Mouse (Mus musculus) layer of hippocampus, postnatal 25 days (tissue): ENCODE results near the gene Espn. TPM values are rescaled to one million over a fixed set of nuclear protein-coding genes. Genes with fewer than 3 reads are reported as not detected.

ENCODE experiments used
- DNase-seq, 2 experiments: peaks; one replicate each; pipeline ENCODE4 v3.0.0; 2022; ENCODE audit warnings: mixed read lengths in 2 of 2, low spot score in 1 of 2; ENCODE audit errors: extremely low spot score in 1 of 2
- total RNA-seq, 2 experiments: library from RNA; stranded (reverse); gene quantifications; 2 replicates each; pipeline ENCODE4 v1.2.3; 2021

Gene Espn
- total RNA-seq, 2 experiments from 2014 or later = 1.3 to 1.4 TPM

DNA sequence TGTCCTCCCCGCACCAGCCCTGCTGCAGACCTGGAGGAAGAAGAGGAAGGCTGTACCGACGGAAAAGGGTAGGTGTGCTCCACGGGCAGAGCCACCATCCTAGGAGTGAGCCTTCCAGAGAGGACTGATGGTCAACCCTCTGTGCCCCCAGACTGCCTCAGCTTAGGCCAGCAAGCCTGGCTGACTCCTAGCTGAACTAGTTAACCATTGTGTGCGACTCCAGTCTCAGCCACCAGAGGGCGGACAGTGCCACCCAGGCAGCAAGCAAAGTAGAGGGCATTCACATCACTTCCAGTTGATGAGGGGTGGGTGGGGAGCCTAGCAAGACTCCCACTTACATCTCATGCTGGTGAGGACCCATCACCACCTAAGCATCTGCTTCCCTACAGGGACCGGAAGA lies 49.1 kb downstream of the Espn start:
- peak; percentile 70 to 87 for DNase-seq

DNA sequence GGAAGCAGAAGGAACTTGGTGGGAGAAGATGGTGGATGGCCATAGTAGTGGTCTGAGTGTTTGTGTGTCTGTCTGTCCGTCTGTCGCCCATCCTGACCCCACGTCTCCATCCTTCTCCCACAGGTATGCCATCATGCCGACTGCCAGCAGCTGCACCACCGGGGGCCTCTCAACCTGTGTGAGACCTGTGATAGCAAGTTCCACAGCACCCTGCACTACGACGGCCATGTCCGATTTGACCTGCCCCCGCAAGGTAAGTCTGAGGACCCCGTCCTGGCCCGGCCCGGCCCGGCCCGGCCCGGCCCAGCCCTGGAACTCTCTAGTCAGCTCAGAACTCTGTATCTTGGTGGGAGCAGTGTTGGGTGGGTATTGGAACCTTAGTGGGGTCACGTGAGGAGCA lies 50.2 kb downstream of the Espn start:
- no peak for DNase-seq

DNA sequence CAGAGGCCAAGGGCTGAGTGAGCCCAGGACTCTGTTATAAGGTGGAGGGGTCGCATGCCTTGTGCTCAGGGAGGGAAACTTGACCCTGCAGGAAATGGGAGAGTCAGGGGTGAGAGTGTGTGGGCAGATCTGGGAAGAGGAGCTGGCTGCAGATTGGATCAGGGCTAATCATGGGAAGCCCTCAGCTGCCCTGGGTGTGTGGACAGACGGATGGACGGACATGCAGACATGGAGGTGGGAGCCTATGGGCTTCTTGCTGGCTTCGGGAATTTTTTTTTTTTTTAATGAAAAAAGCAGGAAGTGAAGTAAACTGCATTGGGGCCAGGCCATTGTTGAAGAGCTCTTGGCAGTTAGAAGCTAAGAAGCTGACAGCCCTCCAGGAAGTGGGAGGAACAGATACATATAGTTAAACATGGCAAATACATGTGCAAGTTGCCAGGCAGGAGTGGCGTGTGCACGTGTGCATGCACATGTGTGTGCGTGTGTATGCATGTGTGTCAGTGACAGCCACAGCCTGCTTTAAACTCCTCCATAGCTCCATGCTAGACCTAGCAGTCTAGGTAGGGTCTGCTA lies 51.0 kb downstream of the Espn start:
- no peak for DNase-seq

DNA sequence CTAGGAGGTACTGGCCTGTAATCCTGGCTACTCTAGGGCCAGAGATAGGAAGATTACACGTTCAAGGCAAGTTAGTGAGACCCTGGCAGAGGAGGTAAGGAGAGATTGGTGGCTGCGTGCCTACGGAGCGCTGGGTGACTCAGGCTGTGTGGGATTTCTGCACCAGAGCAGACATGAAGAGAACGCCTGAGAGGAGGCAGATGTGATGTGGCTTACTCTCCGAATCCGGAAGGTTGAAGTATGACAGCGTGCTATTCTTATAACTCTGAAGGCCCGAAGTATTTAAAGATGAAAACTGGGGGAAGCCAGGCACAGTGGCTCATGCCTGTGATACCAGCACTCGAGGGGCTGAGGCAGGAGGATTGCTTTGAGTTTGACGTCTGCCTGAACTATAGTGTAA lies 51.6 kb downstream of the Espn start:
- DNase-seq = no peak

DNA sequence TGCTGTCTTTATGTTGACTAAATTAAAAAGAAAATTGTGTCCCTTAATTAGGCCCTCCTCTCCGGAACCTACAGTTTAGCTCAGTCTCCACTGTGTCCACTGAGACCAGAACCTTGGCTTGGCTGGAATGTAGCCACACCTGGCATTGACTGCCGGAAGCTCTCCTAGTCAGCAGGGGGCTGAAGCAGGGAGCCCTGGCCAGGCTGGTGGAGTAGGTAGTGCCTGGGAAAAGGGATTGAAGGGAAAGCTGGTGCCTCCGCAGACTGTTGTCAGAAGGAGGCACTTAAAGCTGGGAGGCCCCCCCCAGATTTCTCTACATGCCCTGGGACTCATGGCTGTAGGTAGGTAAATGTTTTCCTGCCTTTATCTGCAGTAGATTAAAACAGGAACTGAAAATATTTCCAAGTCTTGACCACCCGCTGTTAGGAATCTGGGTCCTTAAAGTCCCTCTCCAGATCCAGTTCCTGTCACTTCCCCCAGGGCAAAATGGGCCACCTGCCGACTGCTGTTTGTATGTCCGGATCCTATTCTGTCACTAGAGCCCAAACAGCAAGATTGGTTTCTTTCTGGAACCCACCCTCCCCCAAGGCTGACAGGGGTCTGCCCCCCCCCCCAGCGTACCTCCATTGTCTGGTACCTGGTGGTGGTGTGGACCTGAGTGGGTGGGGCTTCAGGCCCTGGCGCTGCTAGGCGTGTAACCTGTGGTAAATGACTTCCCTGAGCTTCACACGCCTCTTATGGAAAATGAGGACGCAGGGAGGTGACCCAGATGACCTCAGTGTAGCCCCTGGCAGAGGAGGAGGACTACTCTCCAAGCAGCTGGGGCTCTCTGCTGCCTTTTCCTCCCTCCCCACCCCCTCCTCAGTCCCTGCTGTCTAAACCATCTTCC lies 54.0 kb downstream of the Espn start:
- DNase-seq = no peak

DNA sequence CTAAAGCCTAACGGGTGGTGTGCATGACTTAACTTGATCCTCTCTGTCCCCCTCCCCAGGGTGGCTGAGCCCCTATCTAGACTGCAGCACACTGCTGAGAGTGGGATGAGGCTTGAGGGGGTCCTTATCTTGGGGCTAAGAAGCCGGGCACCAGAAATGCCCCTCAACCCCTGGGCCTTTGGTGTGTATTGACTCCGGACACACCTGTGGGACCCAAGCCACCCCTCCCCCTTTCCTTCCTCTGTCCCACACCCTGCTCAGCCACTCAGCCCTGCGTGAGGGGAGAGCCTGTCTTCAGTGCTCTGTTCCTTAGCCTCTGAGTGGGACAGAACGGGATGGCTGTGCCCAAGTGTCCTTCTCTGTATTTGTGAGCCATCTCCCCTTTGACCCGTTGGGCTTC lies 55.2 kb downstream of the Espn start:
- DNase-seq = no peak

DNA sequence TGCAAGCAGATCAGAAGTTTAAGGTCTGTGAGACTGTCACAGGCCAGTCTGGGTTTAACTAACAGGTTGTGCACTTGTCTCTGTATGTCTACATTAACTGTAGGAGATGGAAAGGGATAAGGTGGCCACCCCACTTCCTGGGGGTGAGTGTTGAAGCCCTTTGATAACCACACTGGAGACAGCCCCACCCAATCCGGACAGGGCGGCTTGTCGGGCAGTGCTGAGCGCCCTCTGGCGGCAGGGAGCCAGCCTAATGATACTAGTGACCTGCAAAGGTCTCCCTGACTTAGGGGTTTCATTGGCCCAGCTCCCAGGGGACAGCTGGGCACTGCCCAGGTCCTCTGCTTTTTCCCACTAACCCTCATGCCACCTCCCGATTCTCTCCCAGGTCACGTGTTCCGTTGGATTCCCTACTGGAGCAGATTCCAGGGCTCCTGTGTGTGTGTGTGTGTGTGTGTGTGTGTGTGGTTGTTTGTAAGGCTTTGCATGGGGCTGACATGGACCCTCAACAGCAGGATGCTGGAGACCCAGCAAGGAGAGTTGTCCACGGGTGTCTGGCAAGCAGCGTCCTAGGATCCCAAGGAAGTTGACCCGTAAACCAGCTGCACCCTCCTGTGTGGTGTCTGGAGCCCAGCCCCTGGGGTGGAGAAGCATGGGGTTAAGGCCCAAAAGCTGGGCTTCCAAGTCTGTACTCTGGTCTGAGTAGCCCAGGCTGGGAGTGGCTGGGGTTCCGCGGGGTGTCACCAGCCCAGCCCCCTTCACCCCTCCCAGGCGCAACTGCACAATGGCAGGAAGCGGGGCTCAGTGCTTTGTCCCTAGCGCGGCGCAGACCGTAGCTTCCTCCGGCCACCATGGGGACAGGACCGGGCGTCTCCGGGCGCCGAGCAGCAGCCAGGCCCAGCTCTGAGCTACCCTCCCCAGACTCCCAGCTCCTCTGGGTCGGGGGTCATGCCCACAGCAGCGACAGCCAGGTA lies 55.9 kb downstream of the Espn start:
- peak in 1 of 2 experiments; percentile 77 for DNase-seq

DNA sequence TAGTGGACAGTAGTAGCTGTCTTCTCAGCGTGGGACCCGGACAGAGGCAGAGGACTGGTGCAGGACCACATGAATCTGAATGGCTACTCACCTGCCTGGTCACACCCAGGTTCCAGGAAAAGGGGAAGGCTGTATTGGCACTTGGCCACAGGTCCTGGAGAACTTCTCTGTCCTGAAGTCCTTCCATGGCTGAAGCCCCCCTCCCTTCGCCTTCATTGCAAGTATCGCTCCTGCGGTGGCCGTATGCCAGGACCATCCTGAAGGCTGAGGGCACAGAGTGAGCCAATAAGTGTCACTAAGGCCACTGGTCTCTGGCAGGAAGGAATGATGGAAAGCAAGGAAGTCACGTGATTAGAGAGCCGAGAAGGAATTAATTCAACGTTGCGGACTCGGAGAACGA lies 57.9 kb downstream of the Espn start:
- DNase-seq = no peak

DNA sequence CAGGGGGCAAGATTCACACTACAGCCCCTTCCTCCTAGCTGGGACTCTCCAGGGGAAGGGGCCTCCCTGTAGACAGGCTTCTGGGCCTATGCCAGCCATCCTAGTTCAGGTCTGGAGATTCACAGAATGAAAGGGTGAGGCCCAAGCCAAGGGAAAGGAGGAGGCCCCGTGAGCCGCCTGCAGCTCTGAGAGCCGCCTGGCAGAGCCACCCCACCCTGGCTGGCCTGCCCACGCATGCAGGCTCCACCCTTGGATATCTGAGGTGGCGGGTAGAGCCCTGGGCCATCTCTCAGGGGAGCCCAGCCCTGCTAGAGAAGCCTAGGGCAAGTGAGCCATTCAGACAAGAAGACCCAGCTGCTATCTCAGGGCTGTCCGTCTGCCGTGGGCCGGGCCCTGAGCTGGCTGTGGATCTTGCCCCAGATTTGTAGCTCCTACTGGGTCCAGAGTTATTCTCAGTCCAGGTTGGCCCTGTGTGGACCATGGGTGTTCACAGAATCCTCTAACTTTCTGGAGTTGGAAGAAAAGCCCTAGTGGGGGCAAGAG lies 59.3 kb downstream of the Espn start:
- no peak for DNase-seq

DNA sequence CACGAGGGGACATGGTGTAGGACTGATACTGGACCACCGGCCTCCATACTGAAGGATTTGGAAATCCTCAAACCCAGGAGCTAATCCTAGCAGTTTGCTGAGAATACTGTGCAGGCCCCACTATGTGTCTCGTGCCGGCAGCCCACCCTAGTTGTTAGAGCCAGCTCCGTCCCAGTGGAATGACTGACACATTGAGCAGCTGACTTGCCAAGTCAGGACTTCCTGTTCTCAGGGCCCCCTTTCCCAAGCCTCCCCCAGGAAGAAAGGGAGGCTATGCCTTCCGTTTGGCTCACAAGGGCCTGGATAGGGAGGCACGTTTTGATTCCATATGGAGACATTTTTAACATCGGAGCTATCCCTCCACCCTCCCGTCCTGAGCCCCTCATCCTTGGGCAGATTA lies 62.0 kb downstream of the Espn start:
- DNase-seq = no peak

DNA sequence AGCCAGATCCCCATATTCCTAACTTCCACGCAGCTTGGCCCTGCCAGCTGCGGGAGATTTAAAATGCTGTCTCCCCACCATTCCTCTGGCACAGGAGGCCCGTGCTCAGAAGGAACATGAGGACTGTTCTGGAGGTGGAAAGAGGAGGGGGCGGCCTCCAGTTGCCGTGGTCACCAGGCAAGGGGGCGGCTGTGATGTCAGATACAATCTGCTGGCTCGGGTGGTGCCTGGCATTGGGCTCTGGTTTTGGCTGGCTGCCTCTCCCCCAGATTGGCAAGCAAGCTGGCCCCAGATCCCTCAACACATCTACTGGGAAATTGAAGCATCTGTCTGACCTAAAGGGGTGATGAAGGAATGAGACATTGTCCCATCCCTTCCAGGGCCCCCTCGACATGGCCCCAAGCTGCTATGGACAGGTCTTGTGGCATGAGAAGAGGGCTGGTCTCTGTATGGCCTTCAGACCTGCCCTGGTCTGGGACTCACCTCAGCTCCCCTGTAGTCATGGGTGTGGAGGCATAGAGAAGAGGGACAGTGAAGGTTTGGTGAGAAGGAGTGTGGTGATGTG lies 63.5 kb downstream of the Espn start:
- peak; percentile 73 to 75 for DNase-seq

DNA sequence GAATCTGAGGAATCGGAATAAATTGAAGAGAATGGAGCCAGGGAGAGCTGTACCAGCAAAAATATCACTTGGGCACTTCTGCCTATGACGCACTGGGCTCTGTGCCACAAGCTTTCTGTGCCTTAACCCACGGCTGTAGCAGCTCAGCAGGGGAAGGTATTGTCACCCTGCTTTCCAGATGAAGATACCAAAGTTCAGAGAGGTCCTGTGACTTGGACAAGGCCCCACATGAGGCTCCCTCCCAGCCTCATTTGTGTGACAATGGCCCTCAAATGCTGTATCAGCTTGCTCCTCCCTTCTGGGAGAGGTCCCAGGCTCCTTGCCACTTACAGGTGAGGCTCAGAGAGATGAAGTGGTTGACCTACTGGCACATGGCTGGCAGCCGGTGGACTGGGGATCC lies 64.0 kb downstream of the Espn start:
- DNase-seq = no peak

DNA sequence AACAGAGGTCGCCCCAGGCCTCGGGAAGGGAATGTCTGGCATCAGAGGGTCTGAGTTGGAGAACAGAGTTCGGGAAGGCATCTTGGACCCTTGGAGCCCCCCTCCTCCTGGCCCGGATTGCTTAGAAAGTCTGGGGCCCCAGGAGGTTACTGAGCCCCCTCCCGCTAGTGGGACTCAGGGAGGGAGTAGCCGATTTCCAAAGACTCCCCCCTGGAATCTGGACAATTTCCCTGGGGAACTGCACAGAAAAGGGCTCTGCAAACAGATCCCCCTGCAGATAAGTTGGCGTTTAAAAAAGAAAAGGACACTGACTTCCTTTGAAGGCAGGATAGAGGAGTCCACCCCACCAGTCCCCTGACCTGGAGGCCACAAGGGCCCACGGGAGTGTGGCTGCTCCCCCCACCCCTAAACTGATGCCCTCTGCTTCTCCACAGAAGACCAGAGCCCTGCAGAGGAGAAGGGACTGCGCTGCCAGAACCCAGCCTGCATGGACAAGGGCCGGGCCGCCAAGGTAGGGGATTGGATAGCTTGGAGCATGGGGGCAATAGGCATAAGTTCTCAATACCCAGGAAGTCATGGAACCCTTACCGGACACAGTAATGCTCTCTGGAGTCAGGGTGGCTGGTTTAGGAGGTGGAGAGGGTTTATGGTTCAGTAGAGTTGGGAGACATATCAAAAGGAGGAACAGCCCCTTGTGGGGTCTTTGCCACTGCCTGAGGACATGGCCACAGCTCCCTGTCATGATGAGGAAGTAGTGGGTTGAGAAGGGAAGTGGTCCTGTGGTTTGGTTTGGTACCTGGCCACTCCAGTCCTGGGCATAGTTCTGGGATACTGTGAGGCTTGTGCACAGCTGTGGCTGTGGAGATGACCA lies 64.7 kb downstream of the Espn start:
- no peak for DNase-seq

DNA sequence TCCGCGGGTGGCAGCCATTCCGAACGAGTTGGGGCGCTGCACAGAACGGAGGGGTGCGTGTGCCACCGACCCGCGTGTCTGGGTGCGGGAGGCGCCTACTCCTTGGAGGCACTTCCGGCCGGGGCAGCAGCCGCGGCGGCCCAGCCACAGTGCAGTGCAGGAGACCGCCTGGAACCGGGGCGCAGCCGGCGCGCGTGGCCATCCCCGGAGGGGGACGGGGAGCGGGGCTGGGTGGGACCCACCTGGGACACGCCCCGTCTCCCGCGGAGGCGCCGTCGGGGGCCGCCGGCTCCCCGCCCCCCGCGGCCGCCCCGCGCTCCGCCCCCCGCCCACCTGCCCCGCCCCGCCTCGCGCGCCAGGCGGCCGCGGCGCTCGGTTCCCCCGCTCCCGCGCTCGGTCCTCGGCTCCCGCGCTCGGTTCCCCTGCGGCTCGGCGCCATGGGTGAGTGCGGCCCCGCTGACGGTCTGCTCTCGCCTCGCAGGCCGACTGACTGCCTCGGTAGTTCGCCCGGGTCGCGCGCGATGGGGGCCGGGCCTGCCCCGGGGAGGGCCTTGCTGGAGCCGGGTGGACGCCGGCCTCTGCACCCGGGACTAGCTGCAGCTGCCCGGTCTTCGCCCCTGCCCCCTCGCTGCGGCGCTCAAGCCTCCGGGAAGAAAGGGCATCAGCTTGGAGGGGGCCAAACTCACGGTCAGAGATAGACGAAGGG lies 65.5 kb downstream of the Espn start:
- DNase-seq = peak; percentile 60 to 67

DNA sequence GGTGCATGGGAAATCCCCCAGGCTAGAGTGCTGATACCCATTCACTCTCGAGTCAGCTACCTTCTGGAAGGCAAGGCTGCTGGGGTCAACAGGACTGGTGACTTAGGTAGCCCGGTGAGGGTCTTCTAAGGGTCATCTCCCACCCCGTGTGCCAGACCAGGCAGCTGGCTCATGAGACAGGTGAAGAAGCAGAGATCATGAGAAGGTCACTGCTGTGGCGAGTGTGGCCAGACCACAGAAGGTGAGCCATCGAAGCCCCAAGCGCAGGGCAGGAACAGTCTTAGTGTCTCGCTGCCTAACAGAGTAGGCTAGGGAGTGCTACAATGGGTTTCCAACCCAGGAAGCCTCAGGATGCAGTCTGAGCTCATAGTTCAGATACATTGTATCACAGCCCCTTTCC lies 67.6 kb downstream of the Espn start:
- DNase-seq = no peak

DNA sequence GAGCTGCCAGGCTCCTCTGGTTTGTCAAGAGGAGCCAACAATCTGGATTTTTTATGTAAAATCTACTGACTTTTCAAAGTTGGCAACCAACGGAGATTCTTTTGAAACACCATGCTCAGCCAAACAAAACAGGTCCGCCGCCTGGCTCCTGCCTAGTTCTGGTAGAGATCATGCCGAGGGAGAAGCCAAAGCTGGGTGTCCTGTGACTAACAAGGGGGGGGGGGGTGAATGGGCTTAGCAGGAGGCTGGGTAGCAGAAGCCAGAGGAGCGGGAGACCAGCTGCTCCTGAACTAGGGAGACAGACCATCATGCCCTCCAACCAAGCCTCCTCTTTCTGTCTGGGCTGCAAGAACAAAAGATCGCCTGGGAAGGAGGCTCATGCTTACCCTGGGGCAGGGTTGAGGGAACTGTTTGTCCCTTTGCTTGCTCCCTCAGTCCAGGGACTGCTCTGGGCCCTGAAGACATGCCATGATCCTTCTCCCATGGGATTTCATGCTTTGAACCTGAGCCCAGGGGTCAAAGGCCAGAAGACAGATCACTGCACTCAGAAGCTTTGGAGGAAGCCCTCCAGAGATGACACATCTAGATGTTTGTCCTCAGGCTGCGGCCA lies 68.5 kb downstream of the Espn start:
- DNase-seq = no peak

DNA sequence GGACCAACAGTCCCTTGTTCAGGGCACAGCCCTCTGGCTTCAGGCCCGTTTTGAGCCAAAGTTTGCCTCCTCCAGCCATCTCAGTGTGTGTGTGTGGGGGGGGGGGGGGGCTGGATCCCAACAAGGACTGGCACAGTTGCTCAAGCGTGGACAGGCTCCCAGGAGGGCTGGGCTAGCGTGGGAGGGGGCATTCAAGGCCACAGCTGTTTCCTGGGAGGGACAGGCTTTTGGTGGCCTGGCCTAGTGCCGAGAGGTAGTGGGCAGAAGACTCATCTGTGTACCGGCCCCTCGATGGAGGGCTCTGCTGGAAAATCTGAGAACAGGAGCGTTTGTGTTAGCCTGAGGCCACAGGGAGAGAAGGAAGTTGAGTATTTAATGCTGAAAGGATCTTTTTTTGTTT lies 72.2 kb downstream of the Espn start:
- DNase-seq = no peak

DNA sequence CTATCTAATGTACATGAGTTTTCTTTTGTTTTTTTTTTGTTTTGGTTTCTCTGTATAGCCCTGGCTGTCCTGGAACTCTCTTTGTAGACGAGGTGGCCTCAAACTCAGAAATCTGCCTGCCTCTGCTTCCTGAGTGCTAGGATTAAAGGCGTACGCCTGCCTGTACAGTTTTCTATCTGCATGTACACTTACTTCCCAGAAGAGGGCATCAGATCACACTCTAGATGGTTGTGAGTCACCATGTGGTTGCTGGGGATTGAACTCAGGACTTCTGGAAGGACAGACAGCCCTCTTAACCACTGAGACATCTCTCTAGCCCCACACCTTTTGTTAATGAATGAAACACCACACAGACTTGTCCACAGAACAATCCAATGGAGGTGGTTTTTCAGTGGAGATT lies 72.9 kb downstream of the Espn start:
- no peak for DNase-seq
